Comparison of ENCODE assay signal across 18 mouse cellular contexts in the genomic region with DNA sequence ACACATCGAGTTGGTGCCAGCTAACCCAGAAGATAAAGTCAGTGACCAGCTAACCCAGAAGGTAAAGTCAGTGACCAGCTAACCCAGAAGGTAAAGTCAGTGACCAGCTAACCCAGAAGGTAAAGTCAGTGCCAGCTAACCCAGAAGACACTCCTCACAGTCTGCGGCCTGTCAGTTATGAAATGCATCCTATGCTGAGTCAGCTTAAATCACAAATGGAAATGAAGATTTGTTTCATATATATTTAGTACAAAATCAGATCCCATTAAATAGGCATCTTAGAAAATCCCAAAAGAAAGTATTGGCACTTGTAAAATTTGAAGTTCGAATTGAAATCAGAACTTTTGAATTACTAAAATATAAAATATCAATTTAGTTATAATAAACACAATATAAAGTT. TPM values are rescaled to one million over a fixed set of nuclear protein-coding genes. Genes with fewer than 3 reads are reported as not detected.
DNase-seq lines count a peak whose midpoint lies in the region; ATAC-seq and TF ChIP-seq lines count a peak whose summit lies in the region.
"Had no signal": no experiment of that assay in that cellular context is flagged by ENCODE, and none has a peak within 500 bp of the region (broad histone marks: within the 10 kb centered on the region; RNA-seq: fewer than 3 reads in every experiment).

No protein-coding gene starts in this region.

- no peak overlapping the region for H3K4me2 ChIP-seq in heart, embryonic 15.5 days
- no peak overlapping the region for H3K4me2 ChIP-seq in heart, postnatal 0 days (ENCODE audit: low read depth, low read length)
- H3K4me2 ChIP-seq: embryonic facial prominence, embryonic 12.5 days; forebrain, embryonic 13.5 days; forebrain, embryonic 15.5 days had no signal

- H3K9me3 ChIP-seq in heart, embryonic 15.5 days (replicated peaks) = no peaks in the 10 kb centered on the region
- H3K9me3 ChIP-seq in heart, postnatal 0 days (replicated peaks; ENCODE audit: control insufficient read depth, low read length) = no peaks in the 10 kb centered on the region
- H3K9me3 ChIP-seq in ES-E14 (ENCODE audit: control insufficient read depth, insufficient read depth, low read depth, low read length) = no peaks in the 10 kb centered on the region
- H3K9me3 ChIP-seq: embryonic facial prominence, embryonic 10.5 days; embryonic facial prominence, embryonic 12.5 days; forebrain, embryonic 13.5 days; forebrain, embryonic 15.5 days had no signal

- TF ChIP-seq EP300 in heart, adult 2 months (IDR thresholded peaks at IDR 0.05; ENCODE audit: insufficient read depth, low read depth, low read length) = no peak
- TF ChIP-seq EP300 in heart, postnatal 0 days (IDR thresholded peaks at IDR 0.05; ENCODE audit: low read depth) = no peak

- 0 out of 2 replicates have a peak overlapping the region, but pooled peaks have one; percentile 37 for H3K27ac ChIP-seq in heart, embryonic 15.5 days
- H3K27ac ChIP-seq in heart, adult 2 months = no peak overlapping the region
- 0 out of 2 replicates have a peak overlapping the region, but pooled peaks have one; percentile 25 for H3K27ac ChIP-seq in heart, postnatal 0 days (ENCODE audit: low read depth)
- no peak overlapping the region for H3K27ac ChIP-seq in ES-E14 (ENCODE audit: insufficient read depth, low read depth, low read length, poor library complexity, severe bottlenecking)
- H3K27ac ChIP-seq: embryonic facial prominence, embryonic 10.5 days; embryonic facial prominence, embryonic 12.5 days; forebrain, embryonic 13.5 days; forebrain, embryonic 15.5 days had no signal

- no peak for TF ChIP-seq POLR2A in heart, adult 2 months (IDR thresholded peaks at IDR 0.05; ENCODE audit: insufficient read depth, low read depth, low read length)

- in situ Hi-C loops in ES-E14 (cut with MboI; ENCODE audit: low sequenced_read_pairs in 2 of 2, unreplicated experiment in 2 of 2) = no loop called here

- H3K9ac ChIP-seq in heart, embryonic 15.5 days = no peak overlapping the region
- H3K9ac ChIP-seq in heart, adult 2 months (ENCODE audit: low read depth, low read length) = no peak overlapping the region
- H3K9ac ChIP-seq in heart, postnatal 0 days (replicated peaks; ENCODE audit: low read depth, low read length) = no peak overlapping the region
- H3K9ac ChIP-seq in ES-E14 (ENCODE audit: insufficient read depth, low read depth, low read length, poor library complexity, severe bottlenecking) = no peak overlapping the region
- H3K9ac ChIP-seq: embryonic facial prominence, embryonic 12.5 days; forebrain, embryonic 13.5 days; forebrain, embryonic 15.5 days had no signal

- no peaks in the 10 kb centered on the region for H3K27me3 ChIP-seq in heart, embryonic 15.5 days
- no peaks in the 10 kb centered on the region for H3K27me3 ChIP-seq in heart, adult 2 months (ENCODE audit: control insufficient read depth, insufficient read depth, low read length)
- no peaks in the 10 kb centered on the region for H3K27me3 ChIP-seq in heart, postnatal 0 days (ENCODE audit: control insufficient read depth, insufficient read depth, low read length)
- H3K27me3 ChIP-seq: embryonic facial prominence, embryonic 12.5 days; forebrain, embryonic 13.5 days; forebrain, embryonic 15.5 days; Patski had no signal

- DNase-seq in heart, adult 2 months = no peak
- DNase-seq in heart, postnatal 0 days (ENCODE audit: low spot score) = no peak
- no peak for DNase-seq in heart, postnatal 36 days
- DNase-seq in ES-E14 (ENCODE audit: low read depth, low spot score) = no peak
- no peak for DNase-seq in layer of hippocampus, postnatal 14 days (ENCODE audit: low spot score in 2 of 2)
- DNase-seq in kidney, postnatal 10 days = no peak
- DNase-seq: adrenal gland, adult 8-10 months; adrenal gland, postnatal 14 days; adrenal gland, postnatal 36 days; cerebellum, adult 11-12 months; cerebellum, adult 2 months; cerebellum, adult 9-10 months had no signal

- TF ChIP-seq CTCF in heart, adult 2 months (IDR thresholded peaks at IDR 0.05) = no peak
- no peak for TF ChIP-seq CTCF in heart, postnatal 0 days (IDR thresholded peaks at IDR 0.05; ENCODE audit: low read depth)

- no peak for ATAC-seq in heart, embryonic 15.5 days (replicated peaks; ENCODE audit: insufficient number of reproducible peaks, insufficient read depth, low FRiP score, low read depth)
- no peak for ATAC-seq in heart, postnatal 0 days (ENCODE audit: insufficient read depth, low read depth)
- ATAC-seq: Patski had no signal

- intact Hi-C loops in heart, adult 2 months (cut with DNase I) = no loop called here
- intact Hi-C loops in heart, postnatal 36 days (cut with DNase I) = no loop called here

- no peaks in the 10 kb centered on the region for H3K4me1 ChIP-seq in heart, embryonic 15.5 days (replicated peaks)
- no peaks in the 10 kb centered on the region for H3K4me1 ChIP-seq in heart, adult 2 months (ENCODE audit: control insufficient read depth, insufficient read depth, low read length)
- no peaks in the 10 kb centered on the region for H3K4me1 ChIP-seq in heart, postnatal 0 days (ENCODE audit: control insufficient read depth, insufficient read depth)
- H3K4me1 ChIP-seq in ES-E14 (ENCODE audit: control insufficient read depth in 2 of 2, insufficient read depth in 2 of 2, low read length in 2 of 2, poor library complexity in 1 of 2) = no peaks in the 10 kb centered on the region
- H3K4me1 ChIP-seq: embryonic facial prominence, embryonic 10.5 days; embryonic facial prominence, embryonic 12.5 days; forebrain, embryonic 13.5 days; forebrain, embryonic 15.5 days had no signal

- WGBS in heart, embryonic 15.5 days = 86% methylated on average over 3 of the region's 3 CpGs
- WGBS in heart, adult 2 months = 92% methylated on average over 3 of the region's 3 CpGs
- 80% methylated on average over 3 of the region's 3 CpGs for WGBS in heart, postnatal 0 days

- H3K4me3 ChIP-seq in heart, embryonic 15.5 days = no peak overlapping the region
- no peak overlapping the region for H3K4me3 ChIP-seq in heart, adult 2 months
- H3K4me3 ChIP-seq in heart, postnatal 0 days (ENCODE audit: low read depth, low read length) = no peak overlapping the region
- no peak overlapping the region for H3K4me3 ChIP-seq in ES-E14 (ENCODE audit: insufficient read depth in 1 of 2, low read depth in 1 of 2, low read length in 2 of 2, poor library complexity in 1 of 2, severe bottlenecking in 1 of 2)
- H3K4me3 ChIP-seq: embryonic facial prominence, embryonic 10.5 days; embryonic facial prominence, embryonic 12.5 days; forebrain, embryonic 13.5 days; forebrain, embryonic 15.5 days had no signal

- no peaks in the 10 kb centered on the region for H3K79me2 ChIP-seq in heart, adult 2 months (replicated peaks; ENCODE audit: control insufficient read depth, insufficient read depth, low read length)

- H3K36me3 ChIP-seq in heart, embryonic 15.5 days = peaks cover 37% of the 10 kb centered on the region
- no peaks in the 10 kb centered on the region; the same call in 1 of the 2 replicates for H3K36me3 ChIP-seq in heart, adult 2 months (ENCODE audit: control insufficient read depth, insufficient read depth, low read length)
- peaks cover 61% of the 10 kb centered on the region for H3K36me3 ChIP-seq in heart, postnatal 0 days (replicated peaks; ENCODE audit: control insufficient read depth, insufficient read depth, low read length)
- H3K36me3 ChIP-seq in ES-E14 (ENCODE audit: control insufficient read depth, insufficient read depth, low read length, poor library complexity, severe bottlenecking) = peaks cover 2% of the 10 kb centered on the region; the same call in 1 of the 2 replicates

TF ChIP-seq in ES-E14, 5 proteins besides CTCF, POLR2A, EP300 and RAD21:
- TF ChIP-seq CHD2 (IDR thresholded peaks at IDR 0.05; ENCODE audit: low read depth, low read length) = no peak
- TF ChIP-seq MAFK (IDR thresholded peaks at IDR 0.05; ENCODE audit: insufficient read depth, low read depth, low read length) = peak; percentile 83
TF ChIP-seq in ES-E14: peak in this region for 1.

RNA-seq across cellular contexts. Expression of gene Heatr5b, which starts 25.6 kb away (rescaled TPM):
- 21.9 and 22.2 TPM in 2 replicates for polyA plus RNA-seq in heart, embryonic 15.5 days (2015; fragmentation: Nextera tagmentation; extraction: Ambion mirVana)
- 10 to 100 TPM; 38.8 to 45.7 TPM for total RNA-seq in heart, adult 2 months (2021)
- polyA plus RNA-seq in heart, adult 2 months (2012; rRNA removed) = 27.7 and 57.3 TPM in 2 replicates
- total RNA-seq in heart, postnatal 0 days (2014; rRNA removed; ENCODE audit: low replicate concordance) = 38.6 and 56.7 TPM in 2 replicates
- 13.8 and 16.3 TPM in 2 replicates for polyA plus RNA-seq in heart, postnatal 0 days (2015; fragmentation: Nextera tagmentation; extraction: Ambion mirVana)
- total RNA-seq in heart, postnatal 36 days (2021) = 10 to 100 TPM; 42.5 to 44.8 TPM
- total RNA-seq in ES-E14 (2012; rRNA removed) = 18.8 and 19.9 TPM in 2 replicates
- total RNA-seq in layer of hippocampus, postnatal 14 days (2021) = 10 to 100 TPM; 50.4 to 56.4 TPM

RNA-seq across cellular contexts. Expression of gene Gpatch11, which starts 25.8 kb away (rescaled TPM):
- 36.8 and 39.5 TPM in 2 replicates for polyA plus RNA-seq in heart, embryonic 15.5 days (2015; fragmentation: Nextera tagmentation; extraction: Ambion mirVana)
- 10 to 100 TPM; 26.4 to 26.9 TPM for total RNA-seq in heart, adult 2 months (2021)
- polyA plus RNA-seq in heart, adult 2 months (2012; rRNA removed) = 11.6 and 20.1 TPM in 2 replicates
- 3.8 and 4.6 TPM in 2 replicates for total RNA-seq in heart, postnatal 0 days (2014; rRNA removed; ENCODE audit: low replicate concordance)
- polyA plus RNA-seq in heart, postnatal 0 days (2015; fragmentation: Nextera tagmentation; extraction: Ambion mirVana) = 43.7 and 45.0 TPM in 2 replicates
- 10 to 100 TPM; 28.4 to 28.5 TPM for total RNA-seq in heart, postnatal 36 days (2021)
- total RNA-seq in ES-E14 (2012; rRNA removed) = 15.9 and 18.7 TPM in 2 replicates
- total RNA-seq in layer of hippocampus, postnatal 14 days (2021) = 10 to 100 TPM; 37.5 to 45.1 TPM

Comparison
In these comparisons a context has a peak if more than half of its experiments do, and no peak if none do; other contexts are left out.
1. H3K27ac ChIP-seq: peak in heart, embryonic 15.5 days (single experiment) and heart, postnatal 0 days (single experiment); none in heart, adult 2 months (single experiment) and ES-E14 (single experiment).